Mouse (Mus musculus) heart, postnatal 0 days (tissue): ENCODE measurements around the gene Nmnat3. TPM values are rescaled to one million over a fixed set of nuclear protein-coding genes. Genes with fewer than 3 reads are reported as not detected.

ENCODE experiments used
- ATAC-seq: fragments of 200-750 bp; cut with Nextera tagmentation; 2 replicates; pipeline ENCODE4 v1.8.0; 2017; ENCODE audit warnings: low read depth, moderate number of reproducible peaks, moderate library complexity; ENCODE audit not compliant: insufficient read depth
- DNase-seq: peaks from one replicate; pipeline ENCODE4 v3.0.0-alpha.2; 2016; ENCODE audit warnings: low spot score
- H3K27ac ChIP-seq: fragments of 300-500 bp; sonication (generic); 2 replicates; pipeline ENCODE4 v1.5.1; 2014; ENCODE audit warnings: low read depth, mild to moderate bottlenecking
- H3K27me3 ChIP-seq: fragments of 300-500 bp; sonication (generic); 2 replicates; pipeline ENCODE4 v1.6.1; 2014; ENCODE audit warnings: low read length, mixed read lengths; ENCODE audit not compliant: control insufficient read depth, insufficient read depth
- H3K36me3 ChIP-seq: fragments of 300-500 bp; sonication (generic); replicated peaks from 2 replicates; pipeline ENCODE4 v1.6.1; 2014; ENCODE audit warnings: low read length, mixed read lengths; ENCODE audit not compliant: control insufficient read depth, insufficient read depth
- H3K4me1 ChIP-seq: fragments of 300-500 bp; sonication (generic); 2 replicates; pipeline ENCODE4 v1.6.1; 2014; ENCODE audit warnings: antibody characterized with exemption; ENCODE audit not compliant: control insufficient read depth, insufficient read depth
- H3K4me2 ChIP-seq: fragments of 300-500 bp; sonication (generic); 2 replicates; pipeline ENCODE4 v1.6.1; 2014; ENCODE audit warnings: low read depth, mild to moderate bottlenecking, low read length, moderate library complexity
- H3K4me3 ChIP-seq: fragments of 300-500 bp; sonication (generic); 2 replicates; pipeline ENCODE4 v1.5.1; 2014; ENCODE audit warnings: low read depth, low read length
- H3K9ac ChIP-seq: fragments of 300-500 bp; sonication (generic); replicated peaks from 2 replicates; pipeline ENCODE4 v1.6.1; 2014; ENCODE audit warnings: low read depth, low read length, mixed read lengths
- H3K9me3 ChIP-seq: fragments of 300-500 bp; sonication (generic); replicated peaks from 2 replicates; pipeline ENCODE4 v1.6.1; 2016; ENCODE audit warnings: low read length; ENCODE audit not compliant: control insufficient read depth
- CTCF ChIP-seq: IDR thresholded peaks from 2 replicates; pipeline ENCODE4 v1.5.1; 2016; ENCODE audit warnings: antibody characterized with exemption, control low read depth, low read depth
- EP300 ChIP-seq: IDR thresholded peaks from 2 replicates; pipeline ENCODE4 v1.6.1; 2016; ENCODE audit warnings: antibody characterized with exemption, low read depth
- WGBS: fragments of 180-500 bp; shearing (Covaris S2); extraction: QIAGEN DNeasy Blood & Tissue Kit; methylation state at CpG from one replicate; pipeline ENCODE4 v1.1.7; 2014; 5-methylcytosine and 5-hydroxymethylcytosine counted together
- polyA plus RNA-seq: library from polyadenylated mRNA; unstranded; fragments of >200 nt; fragmentation: Nextera tagmentation; extraction: Ambion mirVana; gene quantifications from 2 replicates; pipeline ENCODE4 v1.2.1, GENCODE M21; 2015
- total RNA-seq: library from RNA; depleted of rRNA; stranded (reverse); fragments of >200 nt; gene quantifications from 2 replicates; pipeline ENCODE4 v1.2.3, GENCODE M21; 2014; ENCODE audit warnings: low replicate concordance

Gene Nmnat3
- total and polyA plus RNA-seq, 2 experiments from 2014 or later: 9.0 to 15.1 TPM

DNA sequence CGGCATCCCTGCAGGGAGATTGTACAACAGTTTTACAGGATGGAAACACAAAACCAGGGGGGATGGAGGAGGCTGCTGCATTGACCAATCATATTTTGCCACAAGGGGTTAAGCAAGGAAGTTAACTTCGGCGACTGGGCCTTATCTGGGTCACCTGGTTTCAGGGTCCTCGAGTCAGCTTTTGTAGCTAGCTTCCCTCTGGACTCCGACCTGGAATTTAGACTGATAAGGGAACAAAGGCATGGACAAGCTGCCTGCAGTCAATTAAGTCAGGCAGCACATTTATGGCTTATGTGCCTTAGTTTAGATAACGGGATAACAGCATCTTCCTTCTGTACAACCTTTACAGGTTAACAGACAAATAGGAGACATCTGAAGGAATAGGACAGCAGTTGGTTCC, 65.1 kb downstream of the Nmnat3 start:
- Histone ChIP-seq H3K36me3 (no peaks in the 10 kb centered on the region), H3K27me3 (no peaks in the 10 kb centered on the region), H3K27ac (no peak overlapping the region), H3K4me3 (no peak overlapping the region), H3K4me1 (no peaks in the 10 kb centered on the region), H3K9ac (no peak overlapping the region), H3K4me2 (no peak overlapping the region), H3K9me3 (no peaks in the 10 kb centered on the region)
- 31% methylated on average over 6 of the region's 6 CpGs for WGBS
- ATAC-seq (no peak), DNase-seq (no peak)
- TF ChIP-seq CTCF: no peak
- no peak for TF ChIP-seq EP300

- Histone ChIP-seq H3K4me2 (no peak overlapping the region), H3K9ac (no peak overlapping the region), H3K27ac (no peak overlapping the region), H3K4me1 (no peaks in the 10 kb centered on the region), H3K4me3 (no peak overlapping the region), H3K9me3 (no peaks in the 10 kb centered on the region), H3K27me3 (no peaks in the 10 kb centered on the region), H3K36me3 (no peaks in the 10 kb centered on the region)
- TF ChIP-seq EP300 (no peak), CTCF (no peak)
- DNase-seq (no peak), ATAC-seq (no peak)
- 90% methylated on average over 3 of the region's 3 CpGs for WGBS
These were observed 67.7 kb downstream of the Nmnat3 start for GRCm38 (mm10) chr9:98354919-98355318.

DNA sequence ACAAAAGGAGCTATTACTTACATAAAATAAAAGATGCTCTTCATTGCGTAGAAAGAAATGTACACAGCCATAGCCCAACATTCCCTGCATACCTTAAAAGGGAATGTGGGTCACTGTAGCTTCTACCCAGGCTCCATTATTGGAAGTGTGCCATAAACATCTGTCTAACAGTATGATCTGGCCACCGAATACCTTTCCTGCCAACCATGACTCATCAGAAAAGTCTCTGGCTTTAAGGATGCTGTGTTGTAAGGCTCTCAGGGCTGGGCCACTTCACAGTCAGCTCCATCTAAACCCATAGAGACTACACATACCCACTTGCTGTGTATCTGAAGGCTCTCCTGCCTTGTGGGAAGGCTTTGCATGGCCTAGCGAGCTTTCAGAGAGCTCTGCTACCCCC, 73.8 kb downstream of the Nmnat3 start:
- DNase-seq (no peak), ATAC-seq (no peak)
- Histone ChIP-seq H3K4me3 (no peak overlapping the region), H3K27ac (no peak overlapping the region), H3K27me3 (no peaks in the 10 kb centered on the region), H3K36me3 (no peaks in the 10 kb centered on the region), H3K4me1 (no peaks in the 10 kb centered on the region), H3K9ac (no peak overlapping the region), H3K4me2 (no peak overlapping the region), H3K9me3 (no peaks in the 10 kb centered on the region)
- 41% methylated on average over 3 of the region's 3 CpGs for WGBS
- TF ChIP-seq CTCF: no peak
- no peak for TF ChIP-seq EP300

- Histone ChIP-seq H3K9ac (no peak overlapping the region), H3K4me3 (no peak overlapping the region), H3K27me3 (no peaks in the 10 kb centered on the region), H3K27ac (no peak overlapping the region), H3K9me3 (no peaks in the 10 kb centered on the region), H3K36me3 (no peaks in the 10 kb centered on the region), H3K4me2 (no peak overlapping the region), H3K4me1 (no peaks in the 10 kb centered on the region)
- TF ChIP-seq EP300: no peak
- TF ChIP-seq CTCF: no peak
- DNase-seq (no peak), ATAC-seq (no peak)
- WGBS: 83% methylated on average over 8 of the region's 8 CpGs
These were observed 78.8 kb downstream of the Nmnat3 start for GRCm38 (mm10) chr9:98366075-98366474.

DNA sequence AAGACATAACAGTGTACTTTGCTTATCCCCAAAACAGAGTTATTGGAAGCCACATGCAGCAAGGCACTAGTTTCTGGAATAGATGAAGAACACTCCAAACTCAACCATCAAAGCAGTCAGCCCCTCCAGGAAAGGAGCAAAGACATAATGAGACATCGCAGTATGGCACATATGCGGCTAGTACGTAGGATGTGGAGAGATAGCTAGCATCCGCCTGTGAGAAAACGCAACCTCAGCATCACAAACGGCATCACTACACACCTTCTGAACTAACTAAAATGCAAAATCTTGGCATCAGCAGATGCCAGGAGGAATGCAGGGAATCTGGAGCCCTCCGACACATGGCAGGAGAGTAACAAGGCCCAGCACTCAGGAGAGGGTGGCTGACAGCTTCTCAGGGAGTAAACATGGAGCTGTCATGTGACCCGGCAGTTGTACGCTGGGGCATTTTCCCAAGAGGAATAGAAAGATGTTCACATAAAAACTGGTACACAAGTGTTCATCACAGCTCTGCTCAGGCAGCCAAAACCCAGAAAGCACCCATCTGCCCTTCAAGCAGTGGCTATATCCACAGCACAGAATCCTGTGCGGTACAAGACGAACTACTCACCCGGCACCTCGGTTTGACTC, 80.2 kb downstream of the Nmnat3 start:
- no peak overlapping the region for H3K4me3 ChIP-seq
- WGBS: 85% methylated on average over 13 of the region's 13 CpGs
- no peak overlapping the region for H3K4me2 ChIP-seq
- no peak overlapping the region for H3K27ac ChIP-seq
- H3K36me3 ChIP-seq: no peaks in the 10 kb centered on the region
- no peak for ATAC-seq
- H3K9ac ChIP-seq: no peak overlapping the region
- no peaks in the 10 kb centered on the region for H3K9me3 ChIP-seq
- H3K4me1 ChIP-seq: no peaks in the 10 kb centered on the region
- TF ChIP-seq EP300 (no peak), CTCF (no peak)
- no peaks in the 10 kb centered on the region for H3K27me3 ChIP-seq
- DNase-seq: no peak

DNA sequence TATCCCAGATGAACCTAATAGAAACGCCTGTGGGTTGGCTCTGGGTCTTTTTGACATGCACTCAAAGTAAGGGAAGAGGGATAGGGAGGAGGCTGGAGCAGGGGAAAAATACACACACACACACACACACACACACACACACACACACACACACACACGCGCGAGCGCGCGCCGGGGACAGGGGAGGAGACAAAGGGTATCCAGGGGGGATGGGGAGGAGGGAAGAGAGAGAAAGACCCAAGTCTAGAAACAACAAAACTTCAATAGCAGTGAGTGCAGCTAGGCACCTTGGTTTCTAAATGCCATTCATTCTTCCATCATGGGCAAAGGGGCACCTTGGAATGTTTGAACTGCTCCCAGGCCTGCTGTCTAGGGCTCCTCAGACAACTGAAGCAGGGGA, 82.5 kb downstream of the Nmnat3 start:
- DNase-seq (no peak), ATAC-seq (no peak)
- H3K4me2 ChIP-seq: no peak overlapping the region
- TF ChIP-seq CTCF (no peak), EP300 (no peak)
- no peaks in the 10 kb centered on the region for H3K4me1 ChIP-seq
- H3K27me3 ChIP-seq: no peaks in the 10 kb centered on the region
- no peak overlapping the region for H3K27ac ChIP-seq
- no peak overlapping the region for H3K4me3 ChIP-seq
- H3K36me3 ChIP-seq: no peaks in the 10 kb centered on the region
- 72% methylated on average over 8 of the region's 8 CpGs for WGBS
- no peak overlapping the region for H3K9ac ChIP-seq
- no peaks in the 10 kb centered on the region for H3K9me3 ChIP-seq
